Mouse (Mus musculus): ENCODE results near the gene Zfp383. TPM values are rescaled to one million over a fixed set of nuclear protein-coding genes. Genes with fewer than 3 reads are reported as not detected.

The Zfp383 gene
- polyA plus RNA-seq, 1 experiment: not detected

DNA sequence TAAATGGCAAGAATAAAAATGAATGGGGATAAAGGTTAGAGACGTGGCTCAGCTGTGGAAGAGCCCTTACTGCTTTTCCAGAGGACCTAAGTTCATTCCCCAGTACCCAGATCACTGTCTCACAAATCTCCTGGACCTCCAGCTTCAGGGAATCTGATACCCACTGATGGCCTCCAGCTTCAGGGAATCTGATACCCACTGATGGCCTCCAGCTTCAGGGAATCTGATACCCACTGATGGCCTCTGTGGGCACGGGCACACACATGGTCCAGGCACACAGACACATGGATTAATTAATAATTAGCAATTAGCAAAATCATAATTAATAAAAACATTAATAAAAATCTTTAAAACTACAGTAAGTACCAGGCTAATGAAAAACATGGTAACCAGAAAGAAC, 14.8 kb downstream of the Zfp383 start:
- no peak for TF ChIP-seq FLI1 (IDR thresholded peaks at IDR 0.05; ENCODE audit: low read length)
- no peak for TF ChIP-seq GATA1 (IDR thresholded peaks at IDR 0.05; ENCODE audit: borderline replicate concordance, low read length)
- H3K4me3 ChIP-seq (replicated peaks): no peak overlapping the region
- H3K36me3 ChIP-seq (replicated peaks; ENCODE audit: low read length): peaks cover 12% of the 10 kb centered on the region
- H3K9me3 ChIP-seq: peaks cover 44% of the 10 kb centered on the region
- H3K27me3 ChIP-seq (replicated peaks): no peaks in the 10 kb centered on the region
- H3K4me1 ChIP-seq: no peaks in the 10 kb centered on the region

DNA sequence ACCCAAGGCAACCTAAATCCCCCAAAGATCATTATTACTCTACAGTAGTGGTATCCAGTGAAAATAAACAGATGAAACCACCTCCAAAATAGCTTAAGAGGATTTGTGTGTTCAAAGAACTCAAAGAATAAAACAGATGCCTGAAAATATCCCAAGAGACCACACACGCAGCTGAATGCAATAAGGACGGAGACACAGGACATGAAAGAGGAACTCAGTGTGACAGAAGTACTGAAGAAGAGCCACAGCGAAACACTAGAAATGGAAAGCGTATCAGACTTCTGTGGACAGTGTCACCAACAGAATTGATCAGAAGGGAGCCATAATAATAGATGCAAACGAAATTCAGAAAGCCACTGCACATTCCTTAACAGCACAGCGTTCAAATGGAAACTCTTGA, 30.8 kb downstream of the Zfp383 start:
- peaks cover 22% of the 10 kb centered on the region for H3K9me3 ChIP-seq
- H3K4me1 ChIP-seq: no peaks in the 10 kb centered on the region
- no peak for TF ChIP-seq FLI1 (IDR thresholded peaks at IDR 0.05; ENCODE audit: low read length)
- no peaks in the 10 kb centered on the region for H3K27me3 ChIP-seq (replicated peaks)
- H3K36me3 ChIP-seq (replicated peaks; ENCODE audit: low read length): peaks cover 83% of the 10 kb centered on the region
- H3K4me3 ChIP-seq (replicated peaks): no peak overlapping the region

DNA sequence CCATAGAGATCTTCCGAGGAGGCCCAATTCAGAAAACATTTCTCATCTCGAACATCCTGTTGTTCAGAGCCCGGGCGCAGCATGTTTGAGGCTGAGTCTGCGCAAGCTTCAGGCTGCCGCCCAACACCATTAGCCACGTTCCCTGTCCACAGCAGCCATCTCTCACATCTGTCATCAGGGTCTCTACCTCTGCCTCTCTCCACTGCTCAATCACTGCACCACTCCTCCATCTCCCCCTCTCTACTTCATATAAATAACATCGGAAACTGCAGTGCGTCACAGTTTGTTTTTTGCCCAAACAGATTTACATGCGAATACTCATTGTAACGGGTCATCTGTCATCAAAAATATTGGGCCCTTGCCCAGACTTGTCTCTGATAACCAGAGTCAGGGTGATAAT, 33.0 kb downstream of the Zfp383 start:
- Histone ChIP-seq H3K4me3 (replicated peaks) (no peak overlapping the region), H3K36me3 (replicated peaks; ENCODE audit: low read length) (peaks cover 64% of the 10 kb centered on the region), H3K4me1 (no peaks in the 10 kb centered on the region), H3K27me3 (replicated peaks) (no peaks in the 10 kb centered on the region), H3K9me3 (0 out of 2 replicates have a peak, but pooled peaks cover 2% of the 10 kb centered on the region)
- no peak for TF ChIP-seq FLI1 (IDR thresholded peaks at IDR 0.05; ENCODE audit: low read length)

DNA sequence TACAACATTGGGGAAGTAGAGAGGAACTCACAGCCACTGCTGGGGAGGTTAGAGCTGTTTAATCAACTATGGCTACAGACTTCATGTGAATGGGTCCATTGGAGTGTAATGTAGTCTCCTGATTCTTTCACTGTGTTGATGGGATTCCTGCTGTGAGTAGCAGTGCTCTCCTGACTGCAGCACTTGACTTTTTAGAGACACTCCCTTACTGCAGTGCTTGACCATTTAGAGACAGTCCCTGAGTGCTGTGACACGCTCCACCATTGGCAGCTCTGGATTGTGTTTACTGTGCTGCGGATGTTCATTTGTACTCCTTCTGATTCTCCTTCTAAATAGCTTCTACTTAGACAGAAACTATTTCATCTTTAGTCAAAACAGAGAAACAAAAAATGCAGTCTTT, 34.7 kb downstream of the Zfp383 start:
- Histone ChIP-seq H3K36me3 (replicated peaks; ENCODE audit: low read length) (peaks cover 50% of the 10 kb centered on the region), H3K4me1 (no peaks in the 10 kb centered on the region), H3K4me3 (replicated peaks) (no peak overlapping the region), H3K9me3 (0 out of 2 replicates have a peak, but pooled peaks cover 2% of the 10 kb centered on the region), H3K27me3 (replicated peaks) (no peaks in the 10 kb centered on the region)
- TF ChIP-seq FLI1 (IDR thresholded peaks at IDR 0.05; ENCODE audit: low read length): no peak
- no peak for TF ChIP-seq GATA1 (IDR thresholded peaks at IDR 0.05; ENCODE audit: borderline replicate concordance, low read length)

DNA sequence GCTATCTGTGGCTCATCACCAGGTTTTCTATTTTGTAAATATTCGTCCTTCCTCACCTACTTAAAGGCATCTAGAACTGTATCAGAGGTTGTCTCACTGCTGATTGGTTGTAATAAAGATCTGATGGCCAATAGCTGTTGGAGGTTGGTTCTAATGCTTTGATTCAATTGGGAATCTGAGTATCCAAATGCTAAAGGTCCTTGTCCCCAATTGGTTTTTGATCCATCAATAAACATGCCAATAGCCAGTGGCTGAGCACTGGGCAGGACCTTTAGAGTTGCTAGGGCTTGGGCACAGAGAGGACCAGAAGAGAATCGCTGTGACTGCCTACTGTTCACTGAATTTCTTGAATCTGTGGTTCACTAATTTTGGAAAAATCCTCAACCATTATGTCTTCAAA, 35.7 kb downstream of the Zfp383 start:
- H3K4me1 ChIP-seq: no peaks in the 10 kb centered on the region
- H3K9me3 ChIP-seq: 0 out of 2 replicates have a peak, but pooled peaks cover 2% of the 10 kb centered on the region
- no peaks in the 10 kb centered on the region for H3K27me3 ChIP-seq (replicated peaks)
- H3K4me3 ChIP-seq (replicated peaks): no peak overlapping the region
- TF ChIP-seq GATA1 (IDR thresholded peaks at IDR 0.05; ENCODE audit: borderline replicate concordance, low read length): no peak
- no peak for TF ChIP-seq FLI1 (IDR thresholded peaks at IDR 0.05; ENCODE audit: low read length)
- H3K36me3 ChIP-seq (replicated peaks; ENCODE audit: low read length): peaks cover 44% of the 10 kb centered on the region

DNA sequence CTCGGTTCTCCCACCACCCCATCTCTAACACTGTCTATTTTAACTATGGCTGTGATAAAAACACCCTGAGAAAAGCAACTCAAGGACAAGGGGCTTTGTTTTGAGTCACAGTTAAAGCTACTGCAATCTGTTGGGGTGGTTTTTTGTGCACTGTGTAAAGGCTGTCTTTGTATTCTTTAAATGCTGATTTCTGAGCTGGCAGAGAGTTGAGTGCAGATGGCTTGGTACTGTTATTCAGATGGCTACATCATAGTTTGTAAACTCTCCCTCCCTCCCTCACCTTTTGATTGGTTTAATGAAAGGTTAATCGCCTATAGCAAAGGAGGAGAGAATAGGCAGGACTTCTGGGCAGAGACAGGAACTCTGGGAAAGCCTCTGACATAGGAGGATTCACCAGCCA, 36.2 kb downstream of the Zfp383 start:
- no peak overlapping the region for H3K4me3 ChIP-seq (replicated peaks)
- H3K4me1 ChIP-seq: no peaks in the 10 kb centered on the region
- H3K27me3 ChIP-seq (replicated peaks): no peaks in the 10 kb centered on the region
- TF ChIP-seq FLI1 (IDR thresholded peaks at IDR 0.05; ENCODE audit: low read length) (no peak), GATA1 (IDR thresholded peaks at IDR 0.05; ENCODE audit: borderline replicate concordance, low read length) (no peak)
- H3K9me3 ChIP-seq: 0 out of 2 replicates have a peak, but pooled peaks cover 2% of the 10 kb centered on the region
- H3K36me3 ChIP-seq (replicated peaks; ENCODE audit: low read length): peaks cover 44% of the 10 kb centered on the region

DNA sequence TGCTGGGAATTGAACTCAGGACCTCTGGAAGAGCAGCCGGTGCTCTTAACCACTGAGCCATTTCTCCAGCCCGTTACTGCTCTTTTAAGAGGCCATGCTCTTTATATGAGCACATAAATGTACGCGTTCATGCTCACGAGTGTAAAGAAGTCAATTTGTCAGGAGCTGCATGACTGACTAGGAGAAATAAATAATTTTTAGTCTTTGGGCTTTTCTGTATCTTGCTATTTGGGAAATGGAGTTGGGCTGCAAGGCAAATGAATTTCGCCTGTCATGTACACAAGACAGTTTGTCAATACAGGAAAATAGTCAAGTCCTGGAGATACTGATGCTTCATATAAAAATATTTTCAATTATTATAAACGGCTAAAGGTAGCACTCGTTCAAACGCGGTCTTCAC, 45.1 kb downstream of the Zfp383 start:
- TF ChIP-seq FLI1 (IDR thresholded peaks at IDR 0.05; ENCODE audit: low read length): no peak
- TF ChIP-seq GATA1 (IDR thresholded peaks at IDR 0.05; ENCODE audit: borderline replicate concordance, low read length): no peak
- Histone ChIP-seq H3K27me3 (replicated peaks) (no peaks in the 10 kb centered on the region), H3K36me3 (replicated peaks; ENCODE audit: low read length) (peaks cover 28% of the 10 kb centered on the region), H3K9me3 (peaks cover 9% of the 10 kb centered on the region), H3K4me3 (replicated peaks) (peak overlapping the region; percentile 95), H3K4me1 (peaks cover 17% of the 10 kb centered on the region)

DNA sequence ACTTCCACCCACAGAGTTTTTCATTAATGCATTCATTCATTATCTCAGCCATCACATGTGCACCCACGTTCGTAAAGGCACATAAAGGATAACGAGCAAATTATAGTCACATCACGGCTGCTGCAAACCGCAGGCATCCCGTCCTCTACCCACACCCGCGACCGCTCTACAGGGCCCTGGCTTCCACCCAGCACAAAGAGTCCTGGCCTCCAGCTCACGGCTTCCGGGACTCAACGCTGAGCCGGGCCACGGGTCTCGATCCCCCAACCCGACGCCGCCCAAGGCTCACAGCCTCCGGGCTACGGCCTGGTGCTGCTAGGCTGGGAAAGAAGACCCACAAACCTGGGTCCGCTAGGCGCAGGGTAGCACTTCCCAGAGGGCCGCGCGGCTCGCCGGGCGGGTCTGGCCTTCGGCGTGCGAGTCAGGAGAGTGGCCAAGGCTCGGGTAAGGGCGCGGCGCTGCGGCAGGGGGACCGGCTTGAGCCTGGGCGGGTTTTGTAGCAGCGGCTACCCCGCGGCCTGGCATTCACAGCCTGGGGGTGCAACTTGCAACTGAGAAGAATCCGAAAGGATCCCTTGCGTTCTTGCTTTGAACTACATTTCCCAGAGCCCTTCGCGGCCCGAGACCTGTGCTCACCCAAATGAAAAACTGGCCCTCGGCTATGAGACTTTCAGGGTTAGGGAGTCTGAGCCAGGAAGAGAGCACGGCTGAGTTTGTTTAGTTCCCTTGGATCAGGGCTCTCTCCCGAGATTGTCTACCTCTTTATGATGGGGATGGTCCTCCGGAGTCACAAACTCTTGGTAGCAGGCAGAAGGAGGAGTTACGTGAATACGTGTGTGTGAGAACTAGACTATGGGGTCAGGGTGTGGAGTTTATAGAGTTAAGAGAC, 45.7 kb downstream of the Zfp383 start, which contains the start of gene Zfp74:
Gene Zfp74 (minus strand): TSS at position 577 of the 889 bp plus-strand sequence.
- H3K4me3 ChIP-seq (replicated peaks): peak within 1 kb of the TSS; percentile 95
- TF ChIP-seq GATA1 (IDR thresholded peaks at IDR 0.05; ENCODE audit: borderline replicate concordance, low read length) (no peak), FLI1 (IDR thresholded peaks at IDR 0.05; ENCODE audit: low read length) (no peak)
- peaks cover 9% of the 10 kb centered on the region for H3K9me3 ChIP-seq
- H3K27me3 ChIP-seq (replicated peaks): no peaks in the 10 kb centered on the region
- peaks cover 28% of the 10 kb centered on the region for H3K36me3 ChIP-seq (replicated peaks; ENCODE audit: low read length)
- peaks cover 22% of the 10 kb centered on the region for H3K4me1 ChIP-seq

DNA sequence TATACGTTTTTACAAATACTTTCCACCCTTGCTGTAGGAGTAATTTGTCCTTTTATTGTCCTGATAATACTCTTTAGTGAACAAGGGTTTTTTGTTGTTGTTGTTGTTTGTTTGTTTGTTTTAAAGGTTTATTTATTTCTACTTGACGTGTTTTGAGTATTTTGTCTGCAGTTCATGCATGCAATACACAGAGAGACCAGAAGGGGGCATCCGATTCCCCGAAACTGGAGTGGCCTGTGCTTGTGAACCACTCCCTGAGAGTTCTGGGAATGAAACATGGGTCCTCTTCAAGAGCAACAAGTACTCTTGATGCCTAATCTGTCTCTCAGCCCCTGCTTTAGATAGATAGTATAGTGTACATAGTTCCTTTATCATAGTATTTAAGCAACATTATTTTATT, 46.7 kb downstream of the Zfp383 start:
- Histone ChIP-seq H3K4me1 (peaks cover 22% of the 10 kb centered on the region), H3K36me3 (replicated peaks; ENCODE audit: low read length) (peaks cover 24% of the 10 kb centered on the region), H3K4me3 (replicated peaks) (peak overlapping the region; percentile 95), H3K9me3 (peaks cover 8% of the 10 kb centered on the region), H3K27me3 (replicated peaks) (no peaks in the 10 kb centered on the region)
- TF ChIP-seq FLI1 (IDR thresholded peaks at IDR 0.05; ENCODE audit: low read length): no peak
- TF ChIP-seq GATA1 (IDR thresholded peaks at IDR 0.05; ENCODE audit: borderline replicate concordance, low read length): no peak

DNA sequence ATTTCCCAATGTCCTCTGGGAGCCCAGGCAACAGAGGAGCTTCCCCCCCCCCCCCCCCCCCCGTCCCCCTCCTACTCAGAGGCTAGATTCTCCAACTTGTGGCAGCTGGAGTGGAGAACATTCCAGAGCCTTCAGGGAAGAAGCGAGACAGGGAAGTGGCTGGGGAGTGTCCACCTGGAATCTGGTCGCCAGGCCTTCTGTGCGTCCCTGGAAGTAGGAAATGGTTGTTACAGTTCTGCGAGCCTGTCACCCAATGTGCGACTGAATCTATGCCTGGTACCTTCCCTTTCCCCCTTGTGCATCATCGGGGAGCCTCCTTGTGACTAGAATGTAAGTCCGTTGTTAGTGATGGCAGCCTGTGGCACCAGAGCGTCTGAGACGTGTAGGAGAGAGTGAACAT, 48.2 kb downstream of the Zfp383 start:
- Histone ChIP-seq H3K4me1 (peaks cover 22% of the 10 kb centered on the region), H3K9me3 (peaks cover 8% of the 10 kb centered on the region), H3K4me3 (replicated peaks) (no peak overlapping the region), H3K27me3 (replicated peaks) (no peaks in the 10 kb centered on the region), H3K36me3 (replicated peaks; ENCODE audit: low read length) (peaks cover 9% of the 10 kb centered on the region)
- TF ChIP-seq GATA1 (IDR thresholded peaks at IDR 0.05; ENCODE audit: borderline replicate concordance, low read length): no peak
